Mouse (Mus musculus) forebrain, embryonic 16.5 days (tissue): Measurements from ENCODE around the gene Susd3. TPM values are rescaled to one million over a fixed set of nuclear protein-coding genes. Genes with fewer than 3 reads are reported as not detected.

Experiments
- ATAC-seq: fragments of 200-750 bp; cut with Nextera tagmentation; 2 replicates; pipeline ENCODE4 v1.8.0; 2017; ENCODE audit warnings: mild to moderate bottlenecking, moderate library complexity
- H3K27ac ChIP-seq: fragments of 300-500 bp; sonication (generic); 2 replicates; pipeline ENCODE4 v1.5.1; 2014; ENCODE audit warnings: low read length, control low read depth
- H3K27me3 ChIP-seq: fragments of 300-500 bp; sonication (generic); replicated peaks from 2 replicates; pipeline ENCODE4 v1.6.1; 2014; ENCODE audit warnings: low read length; ENCODE audit not compliant: control insufficient read depth, insufficient read depth
- H3K36me3 ChIP-seq: fragments of 300-500 bp; sonication (generic); 2 replicates; pipeline ENCODE4 v1.6.1; 2014; ENCODE audit not compliant: control insufficient read depth, insufficient read depth
- H3K4me1 ChIP-seq: fragments of 300-500 bp; sonication (generic); replicated peaks from 2 replicates; pipeline ENCODE4 v1.6.1; 2014; ENCODE audit warnings: low read length; ENCODE audit not compliant: control insufficient read depth, insufficient read depth
- H3K4me2 ChIP-seq: fragments of 300-500 bp; sonication (generic); 2 replicates; pipeline ENCODE4 v1.6.1; 2014; ENCODE audit warnings: mild to moderate bottlenecking, low read length, control low read depth
- H3K4me3 ChIP-seq: fragments of 300-500 bp; sonication (generic); replicated peaks from 2 replicates; pipeline ENCODE4 v1.5.1; 2014; ENCODE audit warnings: mild to moderate bottlenecking, low read length, control low read depth
- H3K9ac ChIP-seq: fragments of 300-500 bp; sonication (generic); replicated peaks from 2 replicates; pipeline ENCODE4 v1.6.1; 2014; ENCODE audit warnings: low read depth, low read length, control low read depth
- H3K9me3 ChIP-seq: fragments of 300-500 bp; sonication (generic); 2 replicates; pipeline ENCODE4 v1.6.1; 2016; ENCODE audit warnings: low read length; ENCODE audit not compliant: control insufficient read depth
- WGBS: fragments of 180-500 bp; shearing (Covaris S2); extraction: QIAGEN DNeasy Blood & Tissue Kit; methylation state at CpG from one replicate; pipeline ENCODE4 v1.1.7; 2014; 5-methylcytosine and 5-hydroxymethylcytosine counted together
- polyA plus RNA-seq: library from polyadenylated mRNA; unstranded; fragments of >200 nt; fragmentation: Nextera tagmentation; extraction: Ambion mirVana; gene quantifications from 2 replicates; pipeline ENCODE4 v1.2.1, GENCODE M21; 2015

The Susd3 gene
- polyA plus RNA-seq, 1 experiment from 2014 or later = 0.85 TPM

GRCm38 (mm10) chr13:49237617-49238016, 10.9 kb downstream of the Susd3 start:
- H3K4me1 ChIP-seq = no peaks in the 10 kb centered on the region

DNA sequence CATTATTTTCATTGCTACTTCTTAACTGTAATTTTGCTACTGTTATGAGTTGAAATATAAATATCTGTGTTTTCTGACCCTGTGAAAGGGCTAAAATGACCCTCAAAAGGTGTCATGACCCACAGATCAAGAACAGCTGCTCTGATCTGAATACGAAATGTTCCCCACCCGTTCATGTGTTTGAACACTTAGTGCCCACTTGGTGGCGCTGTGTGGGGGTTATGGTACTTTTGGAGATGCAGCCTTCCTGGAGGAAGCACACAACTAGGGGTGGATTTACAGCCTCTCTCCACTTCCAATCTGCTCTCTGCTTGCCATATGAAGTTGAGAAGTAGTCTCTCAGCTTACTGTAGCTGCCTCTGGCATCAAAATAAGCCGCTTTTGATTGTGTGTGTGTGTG, 13.8 kb downstream of the Susd3 start:
- Histone ChIP-seq H3K27me3 (no peaks in the 10 kb centered on the region), H3K4me1 (no peaks in the 10 kb centered on the region), H3K36me3 (no peaks in the 10 kb centered on the region), H3K9ac (no peak overlapping the region), H3K4me2 (no peak overlapping the region), H3K4me3 (no peak overlapping the region), H3K9me3 (no peaks in the 10 kb centered on the region), H3K27ac (no peak overlapping the region)
- no peak for ATAC-seq
- 97% methylated on average over 4 of the region's 4 CpGs for WGBS

More at GRCm38 (mm10) chr13:49237617-49238016, 10.9 kb downstream of the Susd3 start:
- Histone ChIP-seq H3K4me2 (no peak overlapping the region), H3K27me3 (no peaks in the 10 kb centered on the region), H3K4me3 (no peak overlapping the region), H3K9me3 (no peaks in the 10 kb centered on the region), H3K36me3 (no peaks in the 10 kb centered on the region), H3K27ac (no peak overlapping the region), H3K9ac (no peak overlapping the region)
- WGBS = 95% methylated on average over 8 of the region's 8 CpGs
- ATAC-seq = no peak

DNA sequence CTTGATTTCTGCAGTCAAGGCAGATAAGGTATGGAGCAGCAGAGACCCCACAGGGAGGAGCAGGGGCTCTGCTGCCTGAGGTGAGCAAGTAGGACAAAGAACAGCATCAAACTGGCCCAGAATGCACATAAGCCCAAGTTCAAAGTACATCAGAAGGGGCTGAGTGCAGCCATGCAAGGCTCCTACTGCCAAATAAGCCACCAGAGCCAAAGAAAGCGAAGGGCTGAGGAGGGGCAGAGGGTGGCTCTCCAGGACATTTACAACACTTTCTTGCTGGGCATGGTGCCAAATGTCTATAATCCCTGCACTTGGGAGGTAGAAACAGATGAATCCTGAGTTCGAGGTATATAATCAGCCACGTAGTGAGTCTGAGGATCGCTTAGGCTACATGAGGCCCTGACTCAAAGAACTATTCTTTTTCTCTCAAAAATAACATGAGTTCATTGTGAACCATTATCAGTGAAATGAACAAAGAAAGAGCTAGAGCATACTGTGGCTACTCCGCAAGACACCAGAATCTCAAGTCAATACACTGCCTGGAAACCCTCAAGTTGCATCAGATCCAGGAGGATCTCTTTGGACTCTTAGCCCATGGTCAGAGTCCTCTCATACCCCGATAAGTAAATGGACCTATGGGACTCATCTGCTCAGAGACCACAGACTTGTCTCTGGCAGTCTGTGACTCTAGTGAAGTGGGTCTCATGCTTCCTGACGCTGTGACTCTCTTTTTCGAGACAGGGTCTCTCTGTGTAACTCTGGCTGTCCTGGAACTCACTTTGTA, 14.5 kb downstream of the Susd3 start:
- Histone ChIP-seq H3K27me3 (no peaks in the 10 kb centered on the region), H3K36me3 (no peaks in the 10 kb centered on the region), H3K4me1 (no peaks in the 10 kb centered on the region), H3K9ac (no peak overlapping the region), H3K4me3 (no peak overlapping the region), H3K9me3 (no peaks in the 10 kb centered on the region), H3K4me2 (no peak overlapping the region), H3K27ac (no peak overlapping the region)
- ATAC-seq = no peak
- 81% methylated on average over 8 of the region's 8 CpGs for WGBS

GRCm38 (mm10) chr13:49225633-49226032, 22.9 kb downstream of the Susd3 start:
- Histone ChIP-seq H3K27ac (no peak overlapping the region), H3K36me3 (no peaks in the 10 kb centered on the region), H3K27me3 (no peaks in the 10 kb centered on the region), H3K4me3 (no peak overlapping the region), H3K9ac (no peak overlapping the region), H3K4me2 (no peak overlapping the region), H3K4me1 (0 out of 2 replicates have a peak, but pooled peaks cover 3% of the 10 kb centered on the region), H3K9me3 (no peaks in the 10 kb centered on the region)
- 32% methylated on average over 4 of the region's 4 CpGs for WGBS
- no peak for ATAC-seq

DNA sequence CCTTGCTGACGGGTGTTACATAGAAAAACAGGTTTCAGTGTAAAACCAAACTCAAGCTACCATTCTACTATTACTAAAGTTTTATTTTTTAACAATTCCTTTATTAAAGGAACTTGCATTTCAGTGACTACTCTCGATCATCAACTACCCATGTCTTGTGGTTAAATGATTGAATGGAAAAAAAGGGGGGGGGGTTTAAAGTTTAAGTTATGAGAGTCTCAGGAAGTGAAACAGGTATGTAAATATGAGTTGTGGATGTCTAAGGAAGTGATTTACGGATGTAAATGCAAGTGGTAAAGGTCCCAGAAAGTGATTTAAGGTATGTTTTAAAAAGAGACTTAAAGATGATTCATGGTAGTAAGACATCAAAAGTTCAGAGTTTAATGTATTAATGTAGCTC, 23.3 kb downstream of the Susd3 start:
- H3K4me3 ChIP-seq = no peak overlapping the region
- H3K27ac ChIP-seq = no peak overlapping the region
- WGBS = 74% methylated on average over 3 of the region's 3 CpGs
- ATAC-seq = no peak
- H3K4me1 ChIP-seq = 0 out of 2 replicates have a peak, but pooled peaks cover 3% of the 10 kb centered on the region
- no peak overlapping the region for H3K4me2 ChIP-seq
- no peaks in the 10 kb centered on the region for H3K9me3 ChIP-seq
- no peaks in the 10 kb centered on the region for H3K27me3 ChIP-seq
- no peaks in the 10 kb centered on the region for H3K36me3 ChIP-seq
- H3K9ac ChIP-seq = no peak overlapping the region

DNA sequence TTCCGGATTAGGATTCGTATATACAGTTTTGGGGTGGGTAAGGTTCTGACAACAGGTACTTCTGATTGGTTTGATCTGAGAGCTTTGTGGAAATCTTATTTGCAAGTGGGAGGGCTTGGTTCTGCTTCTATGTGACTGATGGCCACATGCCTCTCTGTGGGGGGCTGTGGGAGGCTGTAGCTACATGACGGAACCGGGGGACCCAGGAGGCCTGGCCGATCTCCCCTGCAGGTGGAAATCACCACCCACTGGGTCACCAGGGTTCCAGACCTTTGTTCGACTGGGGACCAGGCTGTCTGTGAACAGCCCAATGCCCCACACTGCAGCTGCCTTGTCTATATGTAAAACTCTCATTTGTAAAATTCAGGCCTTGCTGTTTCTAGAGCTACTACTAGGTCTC, 23.8 kb downstream of the Susd3 start:
- H3K4me1 ChIP-seq = 0 out of 2 replicates have a peak, but pooled peaks cover 3% of the 10 kb centered on the region
- H3K4me2 ChIP-seq = no peak overlapping the region
- H3K4me3 ChIP-seq = no peak overlapping the region
- 24% methylated on average over 6 of the region's 6 CpGs for WGBS
- H3K27me3 ChIP-seq = no peaks in the 10 kb centered on the region
- H3K9ac ChIP-seq = no peak overlapping the region
- no peak overlapping the region for H3K27ac ChIP-seq
- no peaks in the 10 kb centered on the region for H3K36me3 ChIP-seq
- no peaks in the 10 kb centered on the region for H3K9me3 ChIP-seq
- no peak for ATAC-seq

GRCm38 (mm10) chr13:49224314-49224713, 24.2 kb downstream of the Susd3 start:
- 0 out of 2 replicates have a peak, but pooled peaks cover 3% of the 10 kb centered on the region for H3K4me1 ChIP-seq
- WGBS = 18% methylated on average over 10 of the region's 10 CpGs

GRCm38 (mm10) chr13:49220912-49221311, 27.6 kb downstream of the Susd3 start:
- Histone ChIP-seq H3K27me3 (no peaks in the 10 kb centered on the region), H3K4me1 (peaks cover 7% of the 10 kb centered on the region), H3K27ac (no peak overlapping the region), H3K4me2 (no peak overlapping the region), H3K36me3 (no peaks in the 10 kb centered on the region), H3K9me3 (no peaks in the 10 kb centered on the region), H3K9ac (no peak overlapping the region), H3K4me3 (no peak overlapping the region)
- ATAC-seq = no peak
- WGBS = 29% methylated on average over 5 of the region's 5 CpGs

More at GRCm38 (mm10) chr13:49224314-49224713, 24.2 kb downstream of the Susd3 start:
- no peak for ATAC-seq
- H3K4me2 ChIP-seq = no peak overlapping the region
- H3K27me3 ChIP-seq = no peaks in the 10 kb centered on the region
- no peaks in the 10 kb centered on the region for H3K9me3 ChIP-seq
- no peak overlapping the region for H3K9ac ChIP-seq
- H3K27ac ChIP-seq = no peak overlapping the region
- H3K4me3 ChIP-seq = no peak overlapping the region
- no peaks in the 10 kb centered on the region for H3K36me3 ChIP-seq

DNA sequence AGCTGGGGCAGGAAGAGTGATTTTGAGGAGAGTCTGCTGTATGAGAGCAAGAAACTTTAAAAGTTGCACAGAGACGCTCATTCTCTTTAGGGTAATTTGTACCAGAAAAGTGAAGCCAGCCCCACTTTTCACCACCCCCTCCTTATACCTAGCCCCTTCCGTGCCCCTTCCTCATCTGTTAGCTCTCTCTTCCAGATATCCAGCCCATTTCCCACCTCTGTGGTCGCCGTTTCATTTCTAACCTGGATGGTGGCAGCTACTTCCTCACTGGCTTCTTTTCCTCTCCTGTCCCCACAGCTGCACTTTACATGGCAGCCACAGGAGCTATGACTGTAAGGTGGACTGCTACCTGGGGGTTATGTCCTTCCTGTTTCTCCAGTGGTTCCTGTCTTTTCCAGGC, 29.1 kb downstream of the Susd3 start:
- no peak overlapping the region for H3K9ac ChIP-seq
- no peak overlapping the region for H3K4me3 ChIP-seq
- H3K9me3 ChIP-seq = no peaks in the 10 kb centered on the region
- no peak overlapping the region for H3K27ac ChIP-seq
- peaks cover 17% of the 10 kb centered on the region for H3K4me1 ChIP-seq
- no peaks in the 10 kb centered on the region for H3K36me3 ChIP-seq
- WGBS = 82% methylated on average over 4 of the region's 4 CpGs
- no peak overlapping the region for H3K4me2 ChIP-seq
- no peaks in the 10 kb centered on the region for H3K27me3 ChIP-seq
- ATAC-seq = no peak
